Mouse (Mus musculus) lung, postnatal 0 days (tissue): ENCODE measurements at regions not wholly inside any gene's neighbourhood (a gene's known extent, or its start where the extent isn't known, plus 50 kb on each side); places are given as distances from the start of the nearest gene placed in this dataset.

Experiments
- ATAC-seq: fragments of 200-750 bp; cut with Nextera tagmentation; 2 replicates; pipeline ENCODE4 v1.8.0; 2017; ENCODE audit warnings: moderate library complexity
- DNase-seq: peaks from one replicate; pipeline ENCODE4 v3.0.0-alpha.2; 2016; ENCODE audit warnings: low spot score
- H3K27ac ChIP-seq: fragments of 300-500 bp; sonication (generic); 2 replicates; pipeline ENCODE4 v1.5.1; 2014; ENCODE audit warnings: antibody characterized with exemption, mild to moderate bottlenecking, low read length, mixed read lengths
- H3K27me3 ChIP-seq: fragments of 300-500 bp; sonication (generic); replicated peaks from 2 replicates; pipeline ENCODE4 v1.6.1; 2014; ENCODE audit warnings: low read length, mixed read lengths; ENCODE audit not compliant: insufficient read depth
- H3K36me3 ChIP-seq: fragments of 300-500 bp; sonication (generic); 2 replicates; pipeline ENCODE4 v1.6.1; 2014; ENCODE audit warnings: low read length, mixed read lengths; ENCODE audit not compliant: insufficient read depth
- H3K4me1 ChIP-seq: fragments of 300-500 bp; sonication (generic); 2 replicates; pipeline ENCODE4 v1.6.1; 2014; ENCODE audit warnings: antibody characterized with exemption, low read depth, low read length, mixed read lengths; ENCODE audit not compliant: insufficient read depth
- H3K4me2 ChIP-seq: fragments of 300-500 bp; sonication (generic); replicated peaks from 2 replicates; pipeline ENCODE4 v1.6.1; 2014; ENCODE audit warnings: low read depth, mild to moderate bottlenecking, low read length, moderate library complexity, mixed read lengths
- H3K4me3 ChIP-seq: fragments of 300-500 bp; sonication (generic); 2 replicates; pipeline ENCODE4 v1.5.1; 2014; ENCODE audit warnings: low read depth, low read length
- H3K9ac ChIP-seq: fragments of 300-500 bp; sonication (generic); replicated peaks from 2 replicates; pipeline ENCODE4 v1.6.1; 2014; ENCODE audit warnings: low read depth, mild to moderate bottlenecking
- H3K9me3 ChIP-seq: fragments of 300-500 bp; sonication (generic); 2 replicates; pipeline ENCODE4 v1.6.1; 2016; ENCODE audit warnings: low read length, mixed read lengths
- CTCF ChIP-seq: IDR thresholded peaks from 2 replicates; pipeline ENCODE4 v1.5.1; 2016; ENCODE audit warnings: antibody characterized with exemption, mild to moderate bottlenecking
- EP300 ChIP-seq: IDR thresholded peaks from 2 replicates; pipeline ENCODE4 v1.6.1; 2016; ENCODE audit warnings: antibody characterized with exemption, mild to moderate bottlenecking, control low read depth
- WGBS: fragments of 180-500 bp; shearing (Covaris S2); extraction: QIAGEN DNeasy Blood & Tissue Kit; methylation state at CpG from one replicate; pipeline ENCODE4 v1.1.7; 2014; 5-methylcytosine and 5-hydroxymethylcytosine counted together

DNA sequence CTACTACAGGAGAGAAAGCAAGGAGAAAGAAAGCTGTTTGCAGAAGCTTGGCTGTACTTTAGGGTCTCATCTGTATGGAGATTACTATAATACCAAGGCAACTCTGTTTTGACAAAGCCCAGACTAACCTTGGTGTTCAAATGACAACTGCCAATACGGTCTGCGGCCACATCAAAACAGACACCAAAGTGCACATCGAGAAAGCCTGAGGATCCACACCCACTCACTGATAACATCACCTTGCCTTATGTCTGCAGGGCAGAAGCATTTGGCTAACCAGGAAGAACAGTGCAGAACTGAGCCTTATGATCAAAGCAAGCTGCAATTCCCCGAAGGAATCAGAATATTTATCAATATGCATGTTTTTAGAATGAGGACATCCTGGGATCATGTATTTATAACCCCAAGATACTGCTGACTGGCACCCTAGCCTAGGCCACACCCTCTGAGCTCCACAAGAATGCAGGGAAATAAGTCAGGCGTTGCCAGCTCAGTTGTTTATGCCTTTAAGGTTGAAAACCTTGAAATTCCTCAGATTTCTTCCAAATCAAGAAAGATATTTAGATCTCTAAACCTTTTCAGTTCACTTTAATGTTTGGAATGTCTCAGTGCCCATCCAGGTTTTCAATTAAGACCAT lies 154.9 kb upstream of the Agr3 start:
- Histone ChIP-seq H3K36me3 (no peaks in the 10 kb centered on the region), H3K27me3 (no peaks in the 10 kb centered on the region), H3K4me3 (no peak overlapping the region), H3K27ac (no peak overlapping the region), H3K9me3 (no peaks in the 10 kb centered on the region), H3K4me1 (no peaks in the 10 kb centered on the region), H3K4me2 (no peak overlapping the region), H3K9ac (no peak overlapping the region)
- peak; percentile 8 for DNase-seq
- ATAC-seq = no peak
- TF ChIP-seq EP300 (no peak), CTCF (no peak)
- 60% methylated on average over 5 of the region's 5 CpGs for WGBS

DNA sequence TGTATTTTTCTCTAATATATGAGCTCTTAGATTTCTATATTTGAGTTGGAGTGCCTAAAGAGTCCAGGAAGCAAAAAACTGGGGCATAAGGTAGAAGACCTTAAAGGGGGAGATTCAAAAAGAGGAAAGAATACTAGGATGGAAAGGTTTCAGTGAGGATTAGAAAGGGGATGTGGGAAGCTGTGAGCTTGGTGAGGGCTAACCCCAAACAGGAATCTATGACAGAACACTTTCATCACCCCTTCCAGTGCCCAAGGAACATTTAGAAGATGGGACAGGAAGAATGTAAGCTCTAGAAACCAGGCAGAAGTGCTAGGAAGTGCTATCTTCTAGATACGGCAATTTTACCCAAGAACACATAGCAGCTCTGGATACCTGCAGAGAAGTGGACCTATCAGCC lies 166.5 kb upstream of the Agr3 start:
- no peak overlapping the region for H3K4me3 ChIP-seq
- no peak overlapping the region for H3K9ac ChIP-seq
- H3K4me2 ChIP-seq = no peak overlapping the region
- H3K4me1 ChIP-seq = no peaks in the 10 kb centered on the region
- 77% methylated on average over 1 of the region's 1 CpGs for WGBS
- no peaks in the 10 kb centered on the region for H3K36me3 ChIP-seq
- DNase-seq = no peak
- TF ChIP-seq CTCF = no peak
- no peak for TF ChIP-seq EP300
- ATAC-seq = no peak
- no peak overlapping the region for H3K27ac ChIP-seq
- H3K9me3 ChIP-seq = no peaks in the 10 kb centered on the region; the same call in 1 of the 2 replicates
- H3K27me3 ChIP-seq = no peaks in the 10 kb centered on the region

DNA sequence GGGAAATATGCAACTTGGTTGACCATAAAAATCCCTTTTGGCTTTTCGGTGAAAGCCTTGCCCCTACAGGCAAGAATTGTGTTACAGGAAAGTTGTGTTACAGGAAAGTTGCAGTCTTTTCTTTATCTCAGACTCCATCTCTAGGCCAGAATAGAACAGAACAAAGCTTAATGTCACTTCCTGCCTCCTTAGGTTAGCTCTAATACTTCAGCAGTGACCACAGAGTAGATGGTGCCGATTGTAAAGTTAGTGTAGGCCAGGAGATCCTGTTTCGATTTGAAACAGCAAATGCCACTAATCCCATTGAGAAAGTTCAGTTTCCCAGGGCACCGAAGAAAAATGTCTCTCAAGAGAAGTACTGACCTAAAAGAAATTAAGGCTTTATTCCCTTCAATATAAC lies 170.3 kb upstream of the Agr3 start:
- H3K27ac ChIP-seq = no peak overlapping the region
- no peak overlapping the region for H3K4me2 ChIP-seq
- no peak overlapping the region for H3K9ac ChIP-seq
- ATAC-seq (no peak), DNase-seq (no peak)
- H3K4me3 ChIP-seq = no peak overlapping the region
- H3K36me3 ChIP-seq = no peaks in the 10 kb centered on the region
- TF ChIP-seq CTCF = no peak
- no peak for TF ChIP-seq EP300
- H3K27me3 ChIP-seq = no peaks in the 10 kb centered on the region
- H3K9me3 ChIP-seq = peaks cover 3% of the 10 kb centered on the region; the same call in 1 of the 2 replicates
- WGBS = 70% methylated on average over 4 of the region's 4 CpGs
- no peaks in the 10 kb centered on the region for H3K4me1 ChIP-seq

DNA sequence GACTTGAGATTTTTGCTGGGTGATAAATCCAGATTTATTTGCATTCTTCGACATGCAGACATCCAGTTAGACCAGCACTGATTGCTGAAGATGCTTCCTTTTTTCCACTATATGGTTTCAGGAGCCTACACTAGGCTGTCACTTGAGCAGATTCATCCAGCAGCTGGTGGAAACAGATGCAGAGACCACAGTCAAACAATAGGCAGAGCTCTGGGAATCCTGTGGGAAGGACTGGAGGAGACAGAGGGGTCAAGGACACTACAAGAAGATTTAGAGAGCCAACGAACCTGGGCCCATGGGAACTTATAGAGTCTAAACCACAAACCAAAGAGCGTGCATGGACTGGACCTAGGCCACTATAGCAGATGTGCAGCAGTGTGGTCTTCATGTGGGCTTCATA lies 177.4 kb upstream of the Agr3 start:
- no peaks in the 10 kb centered on the region for H3K36me3 ChIP-seq
- 77% methylated on average over 3 of the region's 3 CpGs for WGBS
- H3K27ac ChIP-seq = no peak overlapping the region
- H3K9me3 ChIP-seq = no peaks in the 10 kb centered on the region
- DNase-seq = no peak
- no peak overlapping the region for H3K4me2 ChIP-seq
- ATAC-seq = no peak
- no peak overlapping the region for H3K9ac ChIP-seq
- no peaks in the 10 kb centered on the region for H3K4me1 ChIP-seq
- H3K27me3 ChIP-seq = no peaks in the 10 kb centered on the region
- no peak for TF ChIP-seq CTCF
- no peak for TF ChIP-seq EP300
- no peak overlapping the region for H3K4me3 ChIP-seq

GRCm38 (mm10) chr12:35746691-35747299 lies 178.6 kb upstream of the Agr3 start:
- 34% methylated on average over 3 of the region's 3 CpGs for WGBS
- Histone ChIP-seq H3K27ac (no peak overlapping the region; the same call in 1 of the 2 replicates), H3K9ac (no peak overlapping the region), H3K4me1 (no peaks in the 10 kb centered on the region), H3K4me2 (no peak overlapping the region), H3K9me3 (no peaks in the 10 kb centered on the region), H3K36me3 (no peaks in the 10 kb centered on the region), H3K27me3 (no peaks in the 10 kb centered on the region), H3K4me3 (no peak overlapping the region)
- DNase-seq (peak; percentile 52), ATAC-seq (peak; percentile 65)
- peak; percentile 83 for TF ChIP-seq EP300
- no peak for TF ChIP-seq CTCF

- Histone ChIP-seq H3K36me3 (no peaks in the 10 kb centered on the region), H3K4me2 (no peak overlapping the region), H3K4me1 (no peaks in the 10 kb centered on the region), H3K4me3 (no peak overlapping the region), H3K9me3 (no peaks in the 10 kb centered on the region), H3K27me3 (no peaks in the 10 kb centered on the region), H3K9ac (no peak overlapping the region), H3K27ac (no peak overlapping the region)
- WGBS = 8% methylated on average over 1 of the region's 1 CpGs
- DNase-seq (no peak), ATAC-seq (no peak)
- TF ChIP-seq CTCF (no peak), EP300 (no peak)
Observed at GRCm38 (mm10) chr12:35742729-35743128, 182.7 kb upstream of the Agr3 start.
